Mouse (Mus musculus) midbrain, embryonic 13.5 days (tissue): ENCODE measurements around the gene Wdr3. TPM values are rescaled to one million over a fixed set of nuclear protein-coding genes. Genes with fewer than 3 reads are reported as not detected.

Source experiments
- ATAC-seq: fragments of 200-750 bp; cut with Nextera tagmentation; 2 replicates; pipeline ENCODE4 v1.8.0; 2017; ENCODE audit warnings: mild to moderate bottlenecking, moderate TSS enrichment, moderate library complexity
- H3K27ac ChIP-seq: fragments of 300-500 bp; sonication (generic); 2 replicates; pipeline ENCODE4 v1.5.1; 2015; ENCODE audit warnings: inconsistent platforms, mild to moderate bottlenecking, moderate library complexity
- H3K27me3 ChIP-seq: fragments of 300-500 bp; sonication (generic); 2 replicates; pipeline ENCODE4 v1.6.1; 2015; ENCODE audit warnings: mild to moderate bottlenecking, inconsistent platforms
- H3K36me3 ChIP-seq: fragments of 300-500 bp; sonication (generic); 2 replicates; pipeline ENCODE4 v1.6.1; 2015; ENCODE audit warnings: mild to moderate bottlenecking, inconsistent platforms
- H3K4me1 ChIP-seq: fragments of 300-500 bp; sonication (generic); replicated peaks from 2 replicates; pipeline ENCODE4 v1.6.1; 2015; ENCODE audit warnings: inconsistent platforms
- H3K4me2 ChIP-seq: fragments of 300-500 bp; sonication (generic); replicated peaks from 2 replicates; pipeline ENCODE4 v1.6.1; 2015; ENCODE audit warnings: moderate library complexity, mild to moderate bottlenecking, inconsistent platforms
- H3K4me3 ChIP-seq: fragments of 300-500 bp; sonication (generic); replicated peaks from 2 replicates; pipeline ENCODE4 v1.5.1; 2015; ENCODE audit warnings: mild to moderate bottlenecking, inconsistent platforms
- H3K9ac ChIP-seq: fragments of 300-500 bp; sonication (generic); replicated peaks from 2 replicates; pipeline ENCODE4 v1.6.1; 2015; ENCODE audit warnings: mild to moderate bottlenecking, inconsistent platforms
- H3K9me3 ChIP-seq: fragments of 300-500 bp; sonication (generic); 2 replicates; pipeline ENCODE4 v1.6.1; 2016; ENCODE audit warnings: mild to moderate bottlenecking, inconsistent platforms
- WGBS: fragments of 180-500 bp; shearing (Covaris S2); methylation state at CpG from one replicate; pipeline ENCODE4 v1.1.7; 2015; 5-methylcytosine and 5-hydroxymethylcytosine counted together
- polyA plus RNA-seq: library from polyadenylated mRNA; unstranded; fragments of >200 nt; fragmentation: Nextera tagmentation; extraction: Ambion mirVana; gene quantifications from 2 replicates; pipeline ENCODE4 v1.2.1, GENCODE M21; 2015

The Wdr3 gene
- polyA plus RNA-seq, 1 experiment from 2014 or later = 43.8 TPM

- no peaks in the 10 kb centered on the region for H3K36me3 ChIP-seq
- H3K9ac ChIP-seq = no peak overlapping the region
- no peaks in the 10 kb centered on the region for H3K27me3 ChIP-seq
- no peak overlapping the region for H3K4me3 ChIP-seq
- H3K4me1 ChIP-seq = no peaks in the 10 kb centered on the region
- no peak overlapping the region for H3K4me2 ChIP-seq
- no peak overlapping the region for H3K27ac ChIP-seq
- H3K9me3 ChIP-seq = no peaks in the 10 kb centered on the region
- WGBS = 80% methylated on average over 1 of the region's 1 CpGs
- ATAC-seq = no peak
These were observed 39.8 kb downstream of the Wdr3 start for GRCm38 (mm10) chr3:100122445-100122844.

GRCm38 (mm10) chr3:100121961-100122360 is 40.2 kb downstream of the Wdr3 start:
- no peak overlapping the region for H3K27ac ChIP-seq
- H3K36me3 ChIP-seq = no peaks in the 10 kb centered on the region
- H3K4me3 ChIP-seq = no peak overlapping the region
- no peaks in the 10 kb centered on the region for H3K27me3 ChIP-seq
- WGBS = 75% methylated on average over 2 of the region's 2 CpGs
- no peak overlapping the region for H3K9ac ChIP-seq
- no peak overlapping the region for H3K4me2 ChIP-seq
- no peaks in the 10 kb centered on the region for H3K4me1 ChIP-seq
- no peaks in the 10 kb centered on the region for H3K9me3 ChIP-seq
- ATAC-seq = no peak

GRCm38 (mm10) chr3:100118681-100119080 is 43.5 kb downstream of the Wdr3 start:
- no peak for ATAC-seq
- Histone ChIP-seq H3K36me3 (no peaks in the 10 kb centered on the region), H3K9me3 (no peaks in the 10 kb centered on the region), H3K9ac (no peak overlapping the region), H3K4me1 (no peaks in the 10 kb centered on the region), H3K27ac (no peak overlapping the region), H3K4me3 (no peak overlapping the region), H3K4me2 (no peak overlapping the region), H3K27me3 (no peaks in the 10 kb centered on the region)
- WGBS = 73% methylated on average over 2 of the region's 2 CpGs

- Histone ChIP-seq H3K9me3 (no peaks in the 10 kb centered on the region), H3K36me3 (no peaks in the 10 kb centered on the region)
These were observed 55.5 kb downstream of the Wdr3 start for GRCm38 (mm10) chr3:100106736-100107135.

GRCm38 (mm10) chr3:100102386-100103092 is 59.7 kb downstream of the Wdr3 start:
- no peaks in the 10 kb centered on the region for H3K4me1 ChIP-seq
- ATAC-seq = no peak
- no peaks in the 10 kb centered on the region for H3K36me3 ChIP-seq
- 95% methylated on average over 3 of the region's 3 CpGs for WGBS
- no peaks in the 10 kb centered on the region for H3K27me3 ChIP-seq
- no peak overlapping the region for H3K27ac ChIP-seq
- H3K4me2 ChIP-seq = no peak overlapping the region
- no peaks in the 10 kb centered on the region for H3K9me3 ChIP-seq
- no peak overlapping the region for H3K9ac ChIP-seq
- no peak overlapping the region for H3K4me3 ChIP-seq

More at GRCm38 (mm10) chr3:100106736-100107135, 55.5 kb downstream of the Wdr3 start:
- H3K9ac ChIP-seq = no peak overlapping the region
- H3K4me3 ChIP-seq = no peak overlapping the region
- no peak overlapping the region for H3K4me2 ChIP-seq
- no peak for ATAC-seq
- H3K4me1 ChIP-seq = no peaks in the 10 kb centered on the region
- 78% methylated on average over 2 of the region's 2 CpGs for WGBS
- no peaks in the 10 kb centered on the region for H3K27me3 ChIP-seq
- no peak overlapping the region for H3K27ac ChIP-seq

Other genes starting within 250 kb of the Wdr3 start
- gene Gdap2, start within 50 bp of the Wdr3 start, polyA plus RNA-seq = 40.5 and 40.6 TPM in 2 replicates